Mouse (Mus musculus) heart, adult 2 months (tissue): ENCODE measurements around the gene Foxr1. TPM values are rescaled to one million over a fixed set of nuclear protein-coding genes. Genes with fewer than 3 reads are reported as not detected.
"Not testable (repeated sequence)": the region's sequence is repeated elsewhere in the genome, so short reads cannot be mapped to it uniquely, and the experiment has no call there.

ENCODE experiments used
- DNase-seq, 2 experiments: peaks; one replicate each; pipeline ENCODE4 v3.0.0; 2021
- H3K27ac ChIP-seq: fragments of 200-600 bp; 2 replicates; pipeline ENCODE4 v1.8.1; 2022
- H3K27me3 ChIP-seq: fragments of 200-500 bp; 2 replicates; pipeline ENCODE4 v1.6.1; 2012; ENCODE audit warnings: mild to moderate bottlenecking, low read length, inconsistent platforms, mixed read lengths; ENCODE audit not compliant: control insufficient read depth, insufficient read depth
- H3K36me3 ChIP-seq: fragments of 200-500 bp; 2 replicates; pipeline ENCODE4 v1.6.1; 2012; ENCODE audit warnings: low read length, inconsistent platforms; ENCODE audit not compliant: control insufficient read depth, insufficient read depth
- H3K4me1 ChIP-seq: fragments of 200-500 bp; 2 replicates; pipeline ENCODE4 v1.6.1; 2011; ENCODE audit warnings: low read length; ENCODE audit not compliant: control insufficient read depth, insufficient read depth
- H3K4me3 ChIP-seq: fragments of 200-600 bp; 2 replicates; pipeline ENCODE4 v1.8.1; 2022
- H3K79me2 ChIP-seq: fragments of 200-500 bp; replicated peaks from 2 replicates; pipeline ENCODE4 v1.6.1; 2012; ENCODE audit warnings: mild to moderate bottlenecking, inconsistent platforms, low read length, moderate library complexity, mixed read lengths; ENCODE audit not compliant: control insufficient read depth, insufficient read depth
- H3K9ac ChIP-seq: fragments of 200-500 bp; 2 replicates; pipeline ENCODE4 v1.6.1; 2012; ENCODE audit warnings: low read depth, mild to moderate bottlenecking, control low read depth, inconsistent platforms, low read length, mixed read lengths
- CTCF ChIP-seq: fragments of 200-600 bp; IDR thresholded peaks from 2 replicates; pipeline ENCODE4 v1.8.1; 2022; ENCODE audit warnings: antibody characterized with exemption, mild to moderate bottlenecking, moderate library complexity
- EP300 ChIP-seq: fragments of 200-500 bp; IDR thresholded peaks from 2 replicates; pipeline ENCODE4 v1.6.1; 2011; ENCODE audit warnings: low read depth, low read length, control low read depth; ENCODE audit not compliant: insufficient read depth
- POLR2A ChIP-seq: fragments of 200-500 bp; IDR thresholded peaks from 2 replicates; pipeline ENCODE4 v1.6.1; 2011; ENCODE audit warnings: mild to moderate bottlenecking, low read depth, low read length, control low read depth; ENCODE audit not compliant: insufficient read depth
- WGBS: fragments of 180-500 bp; shearing (Covaris S2); methylation state at CpG from one replicate; pipeline ENCODE4 v1.1.7; 2018; 5-methylcytosine and 5-hydroxymethylcytosine counted together
- intact Hi-C: fragments of 180-260 bp; cut with DNase I; formaldehyde crosslinking; loops from one replicate; pipeline ENCODE4 v1.15.1; 2025
- polyA plus RNA-seq: library from polyadenylated mRNA; depleted of rRNA; stranded (reverse); fragments of >200 nt; gene quantifications from 2 replicates; pipeline ENCODE4 v1.2.3, GENCODE M21; 2012
- total RNA-seq, 2 experiments: library from RNA; stranded (reverse); gene quantifications; 2 replicates each; pipeline ENCODE4 v1.2.3; 2021

The Foxr1 gene
- total and polyA plus RNA-seq, 3 experiments: not detected

- H3K4me3 ChIP-seq: no peak overlapping the region
- H3K79me2 ChIP-seq: no peaks in the 10 kb centered on the region
- no peak overlapping the region for H3K27ac ChIP-seq
- no peaks in the 10 kb centered on the region for H3K36me3 ChIP-seq
- no peak for TF ChIP-seq EP300
- TF ChIP-seq POLR2A: no peak
- TF ChIP-seq CTCF: no peak
- no peaks in the 10 kb centered on the region for H3K27me3 ChIP-seq
- no peaks in the 10 kb centered on the region for H3K4me1 ChIP-seq
- WGBS: 75% methylated on average over 4 of the region's 4 CpGs
- intact Hi-C loops: no loop called here
- no peak overlapping the region for H3K9ac ChIP-seq
- no peak for DNase-seq
These were observed 17.4 kb downstream of the Foxr1 start for GRCm38 (mm10) chr9:44423576-44423975.

DNA sequence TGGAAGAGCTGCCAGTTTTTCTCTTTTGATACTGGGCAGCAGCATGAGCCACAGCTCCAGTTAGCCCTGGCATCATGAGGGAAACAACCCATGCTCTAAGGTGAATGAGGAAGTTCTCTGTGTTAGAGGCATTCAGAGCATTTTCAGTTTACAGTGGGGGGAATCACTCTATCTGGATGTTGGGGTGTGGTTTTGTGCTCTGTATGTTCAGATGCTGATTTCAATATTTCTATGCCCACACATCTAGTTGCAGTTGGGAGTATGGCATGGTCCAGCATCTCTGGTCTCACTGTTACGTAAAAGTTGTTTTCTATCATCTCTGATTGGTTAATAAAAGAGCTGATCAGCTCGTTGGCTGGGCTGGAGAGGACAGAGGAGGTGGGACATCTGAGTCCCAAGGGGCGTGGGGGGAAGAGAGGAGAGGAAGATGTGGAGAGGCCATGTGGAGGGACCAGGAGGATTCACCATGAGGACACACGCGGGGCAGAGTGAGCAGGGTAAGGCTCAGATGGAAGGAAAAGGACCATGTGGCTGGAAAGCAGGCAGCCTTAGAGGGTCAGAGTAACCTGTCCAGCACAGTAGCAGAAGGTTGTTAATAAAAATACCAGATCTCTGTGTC is 20.5 kb downstream of the Foxr1 start:
- H3K27ac ChIP-seq: no peak overlapping the region
- H3K79me2 ChIP-seq: no peaks in the 10 kb centered on the region
- H3K9ac ChIP-seq: no peak overlapping the region
- H3K36me3 ChIP-seq: no peaks in the 10 kb centered on the region; the same call in 1 of the 2 replicates
- 55% methylated on average over 5 of the region's 5 CpGs for WGBS
- no peak overlapping the region for H3K4me3 ChIP-seq
- intact Hi-C loops: no loop called here
- peaks cover 3% of the 10 kb centered on the region for H3K4me1 ChIP-seq
- DNase-seq: no peak
- H3K27me3 ChIP-seq: no peaks in the 10 kb centered on the region
- TF ChIP-seq POLR2A (no peak), EP300 (no peak), CTCF (no peak)

DNA sequence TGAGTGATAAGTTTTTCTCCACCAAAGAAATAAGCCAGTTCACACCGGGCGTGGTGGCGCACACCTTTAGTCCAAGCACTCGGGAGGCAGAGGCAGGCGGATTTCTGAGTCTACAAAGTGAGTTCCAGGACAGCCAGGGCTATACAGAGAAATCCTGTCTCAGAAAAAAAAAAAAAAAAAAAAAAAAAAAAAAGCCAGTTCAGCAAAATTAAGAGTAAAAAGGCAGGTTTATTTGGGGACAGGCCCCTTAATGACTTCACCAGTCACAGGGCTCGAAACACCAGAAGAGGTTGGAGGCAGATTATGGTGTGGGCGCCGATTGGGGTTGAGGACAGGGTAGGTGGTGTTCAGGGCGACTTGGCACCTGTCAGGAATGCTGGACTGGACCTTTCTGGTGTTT is 21.2 kb downstream of the Foxr1 start:
- H3K27me3 ChIP-seq, H3K36me3 ChIP-seq, H3K79me2 ChIP-seq, intact Hi-C loops, H3K27ac ChIP-seq, H3K4me3 ChIP-seq, H3K4me1 ChIP-seq, H3K9ac ChIP-seq, DNase-seq: not testable (repeated sequence)
- WGBS: 91% methylated on average over 9 of the region's 9 CpGs

GRCm38 (mm10) chr9:44418519-44419385 is 22.2 kb downstream of the Foxr1 start, which contains the start of gene Ccdc84:
Gene Ccdc84 (minus strand): TSS chr9:44418569.
- 69% methylated on average over 14 of the region's 14 CpGs for WGBS
- Histone ChIP-seq H3K79me2 (no peaks in the 10 kb centered on the region), H3K27ac (peak within 1 kb of the TSS; percentile 88), H3K4me1 (peaks cover 3% of the 10 kb centered on the region), H3K9ac (peak within 1 kb of the TSS; percentile 78), H3K36me3 (no peaks in the 10 kb centered on the region; the same call in 1 of the 2 replicates), H3K27me3 (no peaks in the 10 kb centered on the region), H3K4me3 (peak within 1 kb of the TSS; percentile 86)
- DNase-seq: no peak
- intact Hi-C loops: no loop called here
- TF ChIP-seq POLR2A: no peak
- TF ChIP-seq CTCF: no peak
- no peak for TF ChIP-seq EP300

GRCm38 (mm10) chr9:44417892-44418363 is 23.0 kb downstream of the Foxr1 start:
- peak overlapping the region; percentile 86 for H3K4me3 ChIP-seq
- H3K9ac ChIP-seq: peak overlapping the region; percentile 78
- WGBS: under 1% methylated on average over 38 of the region's 38 CpGs
- no peaks in the 10 kb centered on the region for H3K27me3 ChIP-seq
- H3K27ac ChIP-seq: peak overlapping the region; percentile 88
- intact Hi-C loops: no loop called here
- TF ChIP-seq POLR2A (peak; percentile 78), CTCF (peak; percentile 98), EP300 (peak; percentile 49; the same call in 1 of the 2 replicates)
- DNase-seq: peak; percentile 94 to 98
- H3K36me3 ChIP-seq: no peaks in the 10 kb centered on the region; the same call in 1 of the 2 replicates
- no peaks in the 10 kb centered on the region for H3K79me2 ChIP-seq
- peaks cover 3% of the 10 kb centered on the region for H3K4me1 ChIP-seq
